Mouse (Mus musculus) megakaryocyte progenitor cell, adult 5-6 weeks (primary cell): ENCODE measurements around the gene Nkx2-4. TPM values are rescaled to one million over a fixed set of nuclear protein-coding genes. Genes with fewer than 3 reads are reported as not detected.
A peak's percentile ranks its signal among the peaks of the same experiment; 100 is the strongest.

Experiments
- ATAC-seq: replicated peaks from 2 replicates; pipeline ENCODE4 v1.8.0; 2016; ENCODE audit warnings: mild to moderate bottlenecking, moderate TSS enrichment, inconsistent platforms; ENCODE audit not compliant: poor library complexity
- total RNA-seq, 2 experiments: library from RNA; stranded (forward) in 1 of 2; stranded (reverse) in 1 of 2; fragments of 157-497, 149-512 nt in 1 of 2; fragments of 200-1000 nt in 1 of 2; gene quantifications; 2 replicates each; pipeline versions ENCODE4 v1.2.3 to v1.2.4; 2015 to 2017

Nkx2-4 gene
- total RNA-seq (2015) = not detected in 2 replicates
- total RNA-seq (2017) = not detected in 2 replicates

GRCm38 (mm10) chr2:147085072-147085870, at the start of gene Nkx2-4:
Nkx2-4 (minus strand) TSS chr2:147085445.
- no peak for ATAC-seq

- ATAC-seq = no peak
These were observed 42.1 kb upstream of the Nkx2-4 start for GRCm38 (mm10) chr2:147127366-147127765.

DNA sequence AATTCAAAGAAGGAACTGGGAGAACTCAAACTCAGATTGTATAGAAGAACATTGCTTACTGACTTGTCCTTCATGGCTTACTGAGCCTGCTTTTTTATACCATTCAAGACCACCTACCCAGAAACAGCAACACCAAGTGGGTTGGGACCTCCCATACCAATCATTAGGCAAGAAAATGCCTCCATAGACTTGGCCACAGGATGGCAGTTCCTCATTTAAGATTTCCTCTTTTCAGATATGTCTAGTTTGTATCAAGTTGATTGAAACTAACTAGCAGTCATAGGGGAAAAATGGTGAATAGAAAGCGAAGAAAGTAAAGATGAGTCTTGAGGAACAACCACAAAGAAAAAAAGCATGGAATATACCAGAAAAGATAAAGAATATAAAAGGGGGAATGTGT, 34.5 kb upstream of the Nkx2-4 start:
- peak; percentile 83 for ATAC-seq

- no peak for ATAC-seq
These were observed 1.2 kb upstream of the Nkx2-4 start for GRCm38 (mm10) chr2:147086441-147086840.

GRCm38 (mm10) chr2:147085937-147086336, 692 bp upstream of the Nkx2-4 start:
- ATAC-seq = no peak

GRCm38 (mm10) chr2:147084366-147085071, 726 bp downstream of the Nkx2-4 start:
- no peak for ATAC-seq

DNA sequence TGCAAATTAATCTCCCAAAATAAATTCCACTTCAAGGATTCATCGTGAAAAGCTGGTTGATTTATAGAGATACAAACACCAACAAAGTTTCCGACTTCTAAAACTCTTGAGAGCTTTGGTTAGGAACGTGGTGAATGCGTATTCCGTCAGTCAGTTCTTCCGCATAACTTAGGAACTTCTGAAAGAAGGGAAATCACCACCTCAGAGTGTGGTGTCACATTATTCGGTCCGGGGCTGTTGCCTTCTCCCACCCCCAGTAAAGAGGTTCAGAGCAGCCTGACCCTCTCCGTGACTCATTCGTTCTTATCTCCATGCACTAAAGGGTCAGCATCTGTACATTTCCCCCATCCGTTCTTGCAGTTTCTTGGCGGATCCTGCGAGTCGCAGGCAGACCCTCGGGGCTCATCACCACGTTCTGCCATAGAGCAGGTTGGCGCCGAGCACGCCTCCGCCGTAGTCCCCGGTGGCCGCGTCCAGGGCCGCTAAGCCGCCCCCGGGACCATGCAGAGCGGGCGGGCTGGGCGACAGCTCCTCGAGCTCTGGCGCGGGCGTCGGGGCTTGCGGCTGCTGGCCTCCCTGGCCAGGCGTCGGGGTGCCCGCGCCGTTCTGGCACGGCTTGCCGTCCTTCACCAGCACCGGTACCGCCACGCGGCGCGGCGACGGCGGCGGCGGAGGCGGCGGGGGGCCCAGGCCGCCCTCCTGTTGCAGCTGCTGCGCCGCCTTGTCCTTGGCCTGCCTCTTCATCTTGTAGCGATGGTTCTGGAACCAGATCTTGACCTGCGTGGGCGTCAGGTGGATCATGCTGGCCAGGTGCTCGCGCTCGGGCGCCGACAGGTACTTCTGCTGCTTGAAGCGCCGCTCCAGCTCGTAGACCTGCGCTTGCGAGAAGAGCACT, 1.5 kb downstream of the Nkx2-4 start:
- peak; percentile 18; the same call in 1 of the 2 replicates for ATAC-seq

- ATAC-seq = no peak
These were observed 2.9 kb downstream of the Nkx2-4 start for GRCm38 (mm10) chr2:147082391-147082790.

GRCm38 (mm10) chr2:147074399-147074798, 10.8 kb downstream of the Nkx2-4 start:
- no peak for ATAC-seq

DNA sequence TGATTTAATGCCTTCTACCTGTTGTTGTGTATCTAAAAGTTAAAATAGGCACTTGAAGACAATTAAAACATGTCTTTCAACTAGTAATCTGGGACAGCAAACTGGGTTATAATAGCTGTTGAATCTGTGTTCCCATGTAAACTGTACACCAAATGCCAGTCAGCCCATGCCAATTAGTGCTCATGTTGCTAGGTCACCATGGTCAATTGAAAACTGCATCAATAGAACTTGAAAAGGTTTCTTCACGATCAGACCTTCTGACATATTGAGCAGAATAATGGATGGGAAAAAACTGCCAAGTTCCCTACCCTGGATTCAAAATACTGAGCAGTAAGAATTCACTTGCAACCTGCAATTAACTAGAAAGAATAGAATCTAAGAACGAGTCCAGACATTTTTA, 11.3 kb downstream of the Nkx2-4 start:
- no peak for ATAC-seq

- peak; percentile 37; the same call in 1 of the 2 replicates for ATAC-seq
These were observed 14.9 kb downstream of the Nkx2-4 start for GRCm38 (mm10) chr2:147070305-147070704.

- ATAC-seq = no peak
These were observed 16.2 kb downstream of the Nkx2-4 start for GRCm38 (mm10) chr2:147069077-147069476.

DNA sequence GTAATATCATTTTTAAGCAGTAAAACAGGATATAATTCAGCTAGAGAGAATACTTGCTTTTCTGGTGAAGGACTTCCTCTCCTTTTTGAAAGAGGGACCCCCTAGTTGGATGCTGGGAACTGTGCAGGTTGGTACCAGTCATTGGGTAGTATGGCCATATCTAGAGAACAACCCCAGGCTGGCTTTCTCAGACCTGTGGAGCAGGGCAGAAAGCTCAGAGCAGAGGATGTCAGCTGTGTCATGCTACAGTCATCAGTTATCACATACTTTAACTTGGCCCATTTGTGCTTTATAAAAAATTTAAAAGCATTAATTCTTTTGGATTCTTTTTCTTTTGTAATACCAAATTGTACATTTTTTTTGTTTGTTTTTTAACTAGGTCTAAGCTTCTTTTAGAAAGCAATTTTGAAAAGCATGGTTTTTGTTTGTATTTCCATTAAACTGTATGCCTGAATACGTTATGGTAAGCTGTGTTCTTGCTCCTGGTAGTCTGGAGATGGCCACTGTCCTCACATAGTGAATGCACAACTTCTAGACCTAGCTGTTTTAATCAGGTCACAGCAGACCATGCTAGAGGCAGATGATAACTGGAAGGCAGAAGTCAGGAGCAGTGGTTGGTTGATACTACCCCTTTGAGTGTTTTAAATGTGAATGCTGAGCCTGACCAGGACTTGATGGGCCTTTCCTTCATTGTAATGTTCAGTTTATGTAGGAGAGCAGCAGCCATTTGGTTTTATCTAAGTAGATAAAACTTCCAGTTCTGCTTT, 17.6 kb downstream of the Nkx2-4 start:
- peak; percentile 61 for ATAC-seq

DNA sequence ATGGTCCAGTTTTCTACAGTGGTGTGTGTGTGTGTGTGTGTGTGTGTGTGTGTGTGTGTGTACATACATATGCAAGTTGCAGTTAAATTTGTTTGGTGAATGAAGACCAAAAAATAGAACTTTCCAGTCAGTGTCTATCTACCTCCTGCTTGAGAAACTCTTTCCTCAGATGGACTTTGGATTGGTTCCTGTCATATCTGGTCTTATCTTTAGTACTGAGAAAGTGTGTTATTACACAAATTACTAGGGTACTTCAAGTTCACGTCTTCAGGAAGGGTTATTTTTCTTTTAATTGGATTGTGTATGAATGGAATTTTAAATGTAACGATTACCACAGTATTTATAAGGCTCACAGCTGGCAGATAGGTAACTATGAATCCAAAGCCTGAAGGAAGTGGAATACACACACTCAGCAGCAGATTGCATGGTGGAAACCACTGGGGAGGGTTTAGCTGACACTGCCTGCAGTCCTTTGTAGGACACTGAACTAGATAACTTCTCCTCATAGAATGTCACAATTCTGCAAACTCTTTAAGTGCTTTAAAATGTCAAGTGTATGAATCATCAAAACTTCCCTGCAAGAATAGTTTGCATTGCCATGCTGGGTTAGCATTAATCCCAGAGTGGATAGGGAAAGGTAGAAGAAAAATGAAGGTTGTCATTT, 31.9 kb downstream of the Nkx2-4 start:
- ATAC-seq = no peak

DNA sequence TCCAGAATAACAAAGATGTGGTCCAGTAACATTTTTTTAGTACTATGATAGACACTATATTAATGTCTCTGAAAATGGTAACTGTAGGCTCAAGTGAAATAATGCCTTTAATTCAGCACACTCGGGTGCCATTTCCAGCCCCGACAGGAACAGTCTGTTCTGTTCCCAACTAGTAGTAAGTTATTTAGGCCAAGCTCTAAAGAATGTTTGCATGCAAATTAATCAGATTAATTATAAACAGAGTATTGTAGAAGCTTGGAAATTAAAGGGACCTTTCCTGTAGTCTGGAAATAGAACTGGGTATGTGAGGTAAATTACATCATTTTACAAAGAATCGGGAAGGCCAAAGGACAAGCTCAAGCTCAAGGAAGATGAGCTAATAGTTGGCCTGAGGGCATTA, 38.2 kb downstream of the Nkx2-4 start:
- ATAC-seq = no peak

GRCm38 (mm10) chr2:147035864-147036263, 49.4 kb downstream of the Nkx2-4 start:
- peak; percentile 84 for ATAC-seq
